Mouse (Mus musculus) ES-E14 (cell line): Measurements from ENCODE around the gene Crybg2.

Source experiments
- CHD2 ChIP-seq: IDR thresholded peaks from 2 replicates; pipeline ENCODE4 v1.6.1; 2014; ENCODE audit warnings: mild to moderate bottlenecking, low read depth, low read length, inconsistent platforms
- HCFC1 ChIP-seq: IDR thresholded peaks from 2 replicates; pipeline ENCODE4 v1.6.1; 2012; ENCODE audit warnings: low read length, inconsistent platforms, borderline replicate concordance; ENCODE audit not compliant: insufficient read depth
- MAFK ChIP-seq: IDR thresholded peaks from 2 replicates; pipeline ENCODE4 v1.6.1; 2014; ENCODE audit warnings: mild to moderate bottlenecking, low read depth, low read length, inconsistent platforms; ENCODE audit not compliant: insufficient read depth
- ZC3H11A ChIP-seq: IDR thresholded peaks from 2 replicates; pipeline ENCODE4 v1.6.1; 2012; ENCODE audit warnings: low read depth, mild to moderate bottlenecking, inconsistent platforms, low read length, borderline replicate concordance

DNA sequence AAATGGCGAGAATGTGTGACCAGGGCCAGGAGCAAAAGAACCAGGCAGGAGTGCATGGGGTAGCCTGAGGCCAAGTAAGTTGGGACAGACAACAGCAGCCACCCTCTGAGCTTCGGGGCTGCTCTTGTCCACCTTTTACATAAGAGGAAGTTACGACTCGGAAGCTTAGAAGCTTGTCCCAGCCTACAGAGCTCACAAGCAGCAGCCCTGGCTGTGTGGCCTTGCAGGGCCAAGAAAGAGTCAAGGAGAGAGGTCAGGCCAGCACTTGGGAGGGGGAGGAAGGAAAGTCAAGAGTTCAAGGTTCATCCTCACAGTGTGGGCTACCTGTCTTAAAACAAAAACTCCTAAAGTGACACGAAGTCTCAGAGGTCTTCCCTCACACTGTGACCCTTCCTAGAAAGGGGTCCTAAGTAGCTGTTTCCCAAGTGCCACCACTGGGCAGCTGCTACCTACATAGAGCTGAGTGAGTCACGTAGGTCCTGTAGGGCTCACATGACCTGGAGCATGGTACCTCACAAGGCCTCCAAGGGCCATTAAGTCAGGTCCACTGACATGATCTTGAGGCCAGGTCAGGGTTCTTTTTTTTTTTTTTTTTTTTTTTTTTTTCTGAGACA lies 59.7 kb downstream of the Crybg2 start:
- TF ChIP-seq HCFC1, result no peak
- TF ChIP-seq CHD2, result no peak
- TF ChIP-seq MAFK, result no peak
- no peak for TF ChIP-seq ZC3H11A
